Mouse (Mus musculus) cerebellum, postnatal 14 days (tissue): ENCODE results near the gene Slc25a19.

ENCODE experiments used
- DNase-seq, 2 experiments: peaks; one replicate each; pipeline ENCODE4 v3.0.0; 2021; ENCODE audit warnings: mixed read lengths in 2 of 2

The Slc25a19 gene

GRCm38 (mm10) chr11:115590526-115591075, 37.5 kb downstream of the Slc25a19 start:
- DNase-seq: no peak

DNA sequence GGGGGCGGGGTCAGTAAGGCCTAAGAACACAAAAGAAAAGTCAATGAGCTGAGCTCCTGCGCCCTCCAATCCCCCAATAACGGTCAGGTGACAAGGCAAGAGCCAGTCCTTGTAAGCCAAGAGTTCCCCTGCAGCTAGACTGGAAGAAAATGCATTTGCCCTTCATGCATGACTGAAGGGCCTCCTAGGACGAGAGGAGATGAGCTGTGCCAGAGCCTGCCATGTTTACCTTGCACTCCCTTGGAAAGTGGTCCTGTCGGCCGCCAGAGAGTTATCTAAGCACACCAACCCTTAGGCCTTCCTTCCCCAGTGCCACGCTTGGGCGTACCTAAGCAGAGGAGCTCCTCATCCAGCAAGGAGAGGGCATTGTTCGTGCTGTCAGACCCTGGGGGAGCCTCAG, 40.1 kb downstream of the Slc25a19 start:
- DNase-seq: no peak

GRCm38 (mm10) chr11:115586403-115586802, 41.7 kb downstream of the Slc25a19 start:
- DNase-seq: no peak

GRCm38 (mm10) chr11:115585573-115586100, 42.5 kb downstream of the Slc25a19 start:
- DNase-seq: no peak

GRCm38 (mm10) chr11:115584376-115585073, 43.6 kb downstream of the Slc25a19 start:
- DNase-seq: no peak

DNA sequence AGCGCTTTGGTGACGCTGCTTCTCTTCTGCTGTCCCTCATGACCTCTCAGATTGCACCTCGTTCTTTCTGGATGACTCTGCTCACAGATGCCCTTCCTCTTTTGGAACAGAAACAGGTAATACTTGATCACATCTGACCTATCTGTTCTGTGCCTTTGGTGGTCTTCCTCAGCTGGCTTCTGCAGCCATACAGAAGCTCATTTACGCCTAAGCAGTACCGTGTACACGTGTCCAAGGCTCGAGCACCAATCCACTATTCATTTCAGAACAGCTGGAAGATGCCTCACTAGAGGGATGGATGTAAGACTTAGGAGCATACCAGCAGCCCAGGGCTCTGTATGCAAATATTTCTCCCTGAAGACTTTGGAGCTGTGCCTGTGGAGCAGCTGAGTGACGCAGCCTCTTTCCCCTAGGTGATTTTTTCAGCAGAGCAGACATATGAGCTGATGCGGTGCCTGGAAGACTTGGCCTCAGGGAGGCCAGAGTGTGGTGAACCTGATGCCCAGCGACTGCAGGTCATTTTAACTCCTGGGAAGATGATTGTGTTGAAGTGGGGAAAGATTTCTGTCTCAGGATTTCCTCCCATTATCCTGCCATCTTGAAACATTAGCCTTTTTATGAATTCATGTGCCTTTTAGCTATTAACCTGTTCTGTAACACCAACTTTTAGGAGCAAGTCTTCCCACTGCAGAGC, 45.0 kb downstream of the Slc25a19 start:
- DNase-seq: no peak

GRCm38 (mm10) chr11:115579080-115579479, 49.0 kb downstream of the Slc25a19 start:
- DNase-seq: no peak

GRCm38 (mm10) chr11:115564961-115565360, 63.1 kb downstream of the Slc25a19 start:
- no peak for DNase-seq
